Mouse (Mus musculus) hindbrain, embryonic 16.5 days (tissue): ENCODE measurements at regions not wholly inside any gene's neighbourhood (a gene's known extent, or its start where the extent isn't known, plus 50 kb on each side); places are given as distances from the start of the nearest gene placed in this dataset.

ENCODE experiments used
- ATAC-seq: fragments of 200-750 bp; cut with Nextera tagmentation; 2 replicates; pipeline ENCODE4 v1.8.0; 2017; ENCODE audit warnings: moderate TSS enrichment, moderate library complexity
- H3K27ac ChIP-seq: fragments of 300-500 bp; sonication (generic); 2 replicates; pipeline ENCODE4 v1.5.1; 2014; ENCODE audit warnings: low read depth, mild to moderate bottlenecking, control low read depth, low read length, moderate library complexity
- H3K27me3 ChIP-seq: fragments of 300-500 bp; sonication (generic); replicated peaks from 2 replicates; pipeline ENCODE4 v1.6.1; 2014; ENCODE audit warnings: low read length; ENCODE audit not compliant: control insufficient read depth, insufficient read depth
- H3K36me3 ChIP-seq: fragments of 300-500 bp; sonication (generic); 2 replicates; pipeline ENCODE4 v1.6.1; 2014; ENCODE audit warnings: mild to moderate bottlenecking, low read length, moderate library complexity, mixed read lengths; ENCODE audit not compliant: control insufficient read depth, insufficient read depth
- H3K4me1 ChIP-seq: fragments of 300-500 bp; sonication (generic); 2 replicates; pipeline ENCODE4 v1.6.1; 2014; ENCODE audit warnings: low read depth, low read length; ENCODE audit not compliant: control insufficient read depth, insufficient read depth
- H3K4me2 ChIP-seq: fragments of 300-500 bp; sonication (generic); 2 replicates; pipeline ENCODE4 v1.6.1; 2014; ENCODE audit warnings: mild to moderate bottlenecking, low read length, control low read depth, moderate library complexity
- H3K4me3 ChIP-seq: fragments of 300-500 bp; sonication (generic); 2 replicates; pipeline ENCODE4 v1.5.1; 2014; ENCODE audit warnings: mild to moderate bottlenecking, low read length, control low read depth, moderate library complexity
- H3K9ac ChIP-seq: fragments of 300-500 bp; sonication (generic); 2 replicates; pipeline ENCODE4 v1.6.1; 2014; ENCODE audit warnings: low read depth, mild to moderate bottlenecking, control low read depth, low read length, moderate library complexity
- H3K9me3 ChIP-seq: fragments of 300-500 bp; sonication (generic); 2 replicates; pipeline ENCODE4 v1.6.1; 2014; ENCODE audit warnings: mild to moderate bottlenecking, low read length, moderate library complexity; ENCODE audit not compliant: control insufficient read depth
- WGBS: fragments of 180-500 bp; shearing (Covaris S2); extraction: QIAGEN DNeasy Blood & Tissue Kit; methylation state at CpG from one replicate; pipeline ENCODE4 v1.1.7; 2014; 5-methylcytosine and 5-hydroxymethylcytosine counted together

DNA sequence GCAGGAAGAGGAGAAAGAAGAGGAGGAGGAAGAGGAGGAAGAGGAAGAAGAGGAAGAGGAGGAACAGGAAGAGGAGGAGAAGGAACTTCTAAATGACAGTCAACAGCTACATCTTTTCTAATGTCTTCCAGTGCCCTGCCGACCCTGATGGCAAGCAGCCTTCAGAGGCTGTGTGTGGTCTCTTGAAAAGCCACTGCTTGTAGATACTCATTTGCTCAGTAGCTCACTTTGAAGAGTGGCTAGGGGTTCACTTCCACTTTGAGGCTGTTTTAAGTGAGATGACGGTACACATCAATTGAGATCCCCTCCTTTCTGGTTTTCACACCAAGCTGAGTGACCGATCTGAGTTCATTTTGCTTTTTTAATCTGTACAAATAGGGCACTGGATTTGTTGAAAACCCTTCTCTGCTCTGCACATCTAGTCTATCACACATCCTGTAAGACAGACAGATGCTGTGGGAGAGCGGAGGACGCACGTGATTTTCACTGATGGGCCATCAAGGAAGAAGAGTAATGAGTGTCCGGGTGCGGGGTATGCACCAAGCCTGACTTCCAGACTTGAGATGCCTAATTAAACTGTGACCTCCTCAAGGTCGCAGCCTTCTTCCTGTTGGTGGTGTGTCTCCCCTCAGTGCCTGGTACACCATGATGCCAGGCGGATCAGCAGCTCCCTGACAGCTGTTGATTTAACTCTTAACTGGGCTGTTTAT, 239.0 kb downstream of the Mtx2 start:
- H3K27ac ChIP-seq: no peak overlapping the region
- H3K9me3 ChIP-seq: no peaks in the 10 kb centered on the region
- H3K4me1 ChIP-seq: peaks cover 7% of the 10 kb centered on the region
- WGBS: 70% methylated on average over 10 of the region's 10 CpGs
- ATAC-seq: no peak
- no peak overlapping the region for H3K4me3 ChIP-seq
- no peak overlapping the region for H3K4me2 ChIP-seq
- H3K36me3 ChIP-seq: no peaks in the 10 kb centered on the region
- H3K9ac ChIP-seq: no peak overlapping the region
- no peaks in the 10 kb centered on the region for H3K27me3 ChIP-seq

DNA sequence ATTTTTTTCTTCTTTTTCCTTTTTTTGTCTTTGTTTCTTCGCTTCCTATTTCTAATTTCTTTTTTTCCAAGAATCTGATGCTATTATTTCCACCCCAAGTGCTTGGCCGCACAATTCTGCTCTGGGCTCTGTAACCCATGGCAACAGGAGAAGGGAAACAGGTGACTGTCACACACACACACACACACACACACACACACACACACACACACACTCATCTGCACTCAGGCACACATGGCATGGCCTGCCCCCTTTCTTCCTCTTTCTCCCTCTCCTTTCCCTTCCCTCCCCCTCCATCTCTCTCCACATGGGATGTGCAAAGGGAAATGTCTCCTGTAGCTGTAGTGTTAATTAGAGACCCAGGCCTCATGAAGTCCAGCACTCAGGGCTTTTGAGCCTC, 239.7 kb downstream of the Mtx2 start:
- peaks cover 7% of the 10 kb centered on the region for H3K4me1 ChIP-seq
- 0 out of 2 replicates have a peak, but pooled peaks have one; percentile 19 for ATAC-seq
- H3K4me3 ChIP-seq: no peak overlapping the region
- H3K27ac ChIP-seq: no peak overlapping the region
- no peaks in the 10 kb centered on the region for H3K27me3 ChIP-seq
- H3K9me3 ChIP-seq: no peaks in the 10 kb centered on the region
- H3K4me2 ChIP-seq: no peak overlapping the region
- WGBS: 43% methylated on average over 2 of the region's 2 CpGs
- H3K9ac ChIP-seq: no peak overlapping the region
- H3K36me3 ChIP-seq: no peaks in the 10 kb centered on the region

DNA sequence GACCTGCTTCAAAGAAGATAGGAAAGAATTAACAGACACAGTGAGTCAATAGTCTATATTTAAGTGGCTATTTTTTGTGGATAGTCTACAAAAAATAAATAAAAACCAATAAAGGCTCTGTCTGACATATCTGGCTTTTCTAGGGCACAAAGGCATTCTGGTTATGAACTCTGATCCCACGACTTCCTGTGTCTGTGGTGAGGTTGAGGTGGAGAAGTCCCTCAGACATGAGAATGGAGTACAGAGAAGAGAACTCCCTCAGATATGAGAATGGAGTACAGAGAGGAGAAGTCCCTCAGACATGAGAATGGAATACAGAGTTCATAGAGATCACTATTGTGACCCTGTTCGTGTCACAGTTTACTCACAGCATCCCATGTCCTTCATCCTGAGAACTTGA, 243.7 kb downstream of the Mtx2 start:
- ATAC-seq: no peak
- H3K9me3 ChIP-seq: no peaks in the 10 kb centered on the region
- 85% methylated on average over 2 of the region's 2 CpGs for WGBS
- no peaks in the 10 kb centered on the region for H3K27me3 ChIP-seq
- peaks cover 5% of the 10 kb centered on the region for H3K4me1 ChIP-seq
- H3K4me3 ChIP-seq: no peak overlapping the region
- no peak overlapping the region for H3K4me2 ChIP-seq
- no peak overlapping the region for H3K9ac ChIP-seq
- no peak overlapping the region for H3K27ac ChIP-seq
- no peaks in the 10 kb centered on the region for H3K36me3 ChIP-seq

DNA sequence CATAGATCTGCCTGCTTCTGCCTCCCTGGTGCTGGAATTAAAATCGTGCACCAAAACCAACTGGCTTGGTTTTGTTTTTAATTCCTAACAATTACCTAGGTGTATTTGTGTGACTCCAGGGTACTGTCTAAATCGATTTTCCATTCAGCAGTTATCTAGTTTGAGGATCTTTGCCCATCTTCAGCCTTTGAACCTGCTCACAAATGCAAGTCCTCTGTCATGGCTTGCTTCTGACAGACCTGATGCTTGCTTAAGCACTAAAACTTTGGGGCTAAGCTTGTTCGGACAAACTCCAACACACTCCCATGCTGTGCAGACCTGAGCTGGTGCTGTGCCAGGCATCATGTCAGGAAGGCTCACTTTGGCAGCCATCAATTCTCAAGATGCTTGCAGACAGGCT, 246.4 kb downstream of the Mtx2 start:
- no peak overlapping the region for H3K27ac ChIP-seq
- H3K4me2 ChIP-seq: no peak overlapping the region
- no peaks in the 10 kb centered on the region for H3K36me3 ChIP-seq
- peaks cover 5% of the 10 kb centered on the region for H3K4me1 ChIP-seq
- no peak overlapping the region for H3K4me3 ChIP-seq
- H3K27me3 ChIP-seq: no peaks in the 10 kb centered on the region
- no peak for ATAC-seq
- H3K9me3 ChIP-seq: no peaks in the 10 kb centered on the region
- 77% methylated on average over 3 of the region's 3 CpGs for WGBS
- no peak overlapping the region for H3K9ac ChIP-seq

DNA sequence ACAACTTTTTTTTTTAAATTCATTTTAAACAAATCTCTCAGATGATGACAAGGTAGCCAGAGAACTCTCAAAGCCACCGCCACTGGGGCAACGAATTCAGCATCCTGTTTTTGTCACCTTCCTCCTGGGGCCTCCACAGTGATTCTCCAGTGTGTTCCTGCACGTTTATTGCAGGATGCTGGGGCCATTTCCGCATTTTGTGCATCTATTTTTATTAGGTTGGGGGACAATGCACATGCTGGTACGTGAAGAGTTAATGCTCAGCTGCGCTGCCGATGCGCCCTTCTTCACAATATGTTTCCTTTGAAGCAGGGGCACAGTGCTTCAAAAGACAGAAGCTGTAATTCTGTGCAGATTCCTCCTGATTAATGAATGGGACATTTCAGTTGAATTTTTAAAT, 246.9 kb downstream of the Mtx2 start:
- Histone ChIP-seq H3K36me3 (no peaks in the 10 kb centered on the region), H3K27me3 (no peaks in the 10 kb centered on the region), H3K4me2 (no peak overlapping the region), H3K27ac (no peak overlapping the region), H3K4me1 (peaks cover 5% of the 10 kb centered on the region), H3K4me3 (no peak overlapping the region), H3K9ac (no peak overlapping the region), H3K9me3 (no peaks in the 10 kb centered on the region)
- WGBS: 29% methylated on average over 8 of the region's 8 CpGs
- ATAC-seq: no peak

DNA sequence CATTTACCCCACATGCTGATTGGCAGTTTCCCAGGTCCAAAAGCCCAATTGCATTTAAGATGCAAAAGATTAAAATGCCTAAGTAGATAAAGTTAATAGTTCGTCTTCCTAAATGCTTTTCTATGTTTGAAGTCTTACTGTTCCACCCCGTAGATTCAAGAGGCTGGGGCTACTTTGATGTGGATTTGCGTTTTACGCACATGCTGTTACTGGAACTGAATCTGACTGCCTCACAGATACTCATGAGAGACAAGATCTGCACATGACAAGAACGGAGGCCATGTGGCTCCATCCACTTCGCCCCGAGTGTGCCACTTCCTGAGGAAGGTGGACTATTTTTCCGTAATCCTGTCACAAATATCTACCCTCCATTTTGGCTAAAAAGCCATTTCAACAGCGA, 247.6 kb downstream of the Mtx2 start:
- Histone ChIP-seq H3K27ac (no peak overlapping the region; the same call in 1 of the 2 replicates), H3K36me3 (no peaks in the 10 kb centered on the region), H3K4me2 (no peak overlapping the region), H3K4me3 (no peak overlapping the region), H3K9ac (no peak overlapping the region), H3K27me3 (no peaks in the 10 kb centered on the region), H3K4me1 (peaks cover 5% of the 10 kb centered on the region), H3K9me3 (no peaks in the 10 kb centered on the region)
- WGBS: 56% methylated on average over 9 of the region's 9 CpGs
- ATAC-seq: no peak

DNA sequence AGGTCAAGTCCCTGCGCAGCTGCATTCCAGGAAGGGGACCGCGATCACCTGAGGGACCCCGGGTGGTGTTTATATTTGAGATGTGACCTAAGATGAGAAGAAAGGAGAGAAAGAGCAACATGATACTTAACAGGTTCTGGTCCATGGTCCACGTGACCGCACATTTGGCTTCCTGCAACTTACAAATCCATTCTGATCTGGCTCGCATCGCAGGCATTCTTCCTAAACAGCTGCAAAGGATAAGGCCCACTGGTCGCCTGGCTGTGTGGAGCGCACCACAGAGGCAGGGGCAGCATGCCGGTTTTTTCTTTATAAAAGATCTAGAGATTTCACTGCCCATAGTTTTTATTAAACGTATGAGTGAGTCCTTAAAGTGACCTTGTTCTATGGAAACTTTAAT, 261.6 kb downstream of the Mtx2 start:
- H3K9ac ChIP-seq: no peak overlapping the region
- no peaks in the 10 kb centered on the region for H3K4me1 ChIP-seq
- H3K27ac ChIP-seq: peak overlapping the region; percentile 27; the same call in 1 of the 2 replicates
- no peaks in the 10 kb centered on the region for H3K36me3 ChIP-seq
- 71% methylated on average over 12 of the region's 12 CpGs for WGBS
- no peak for ATAC-seq
- no peaks in the 10 kb centered on the region for H3K27me3 ChIP-seq
- no peak overlapping the region for H3K4me2 ChIP-seq
- H3K9me3 ChIP-seq: no peaks in the 10 kb centered on the region
- H3K4me3 ChIP-seq: no peak overlapping the region

DNA sequence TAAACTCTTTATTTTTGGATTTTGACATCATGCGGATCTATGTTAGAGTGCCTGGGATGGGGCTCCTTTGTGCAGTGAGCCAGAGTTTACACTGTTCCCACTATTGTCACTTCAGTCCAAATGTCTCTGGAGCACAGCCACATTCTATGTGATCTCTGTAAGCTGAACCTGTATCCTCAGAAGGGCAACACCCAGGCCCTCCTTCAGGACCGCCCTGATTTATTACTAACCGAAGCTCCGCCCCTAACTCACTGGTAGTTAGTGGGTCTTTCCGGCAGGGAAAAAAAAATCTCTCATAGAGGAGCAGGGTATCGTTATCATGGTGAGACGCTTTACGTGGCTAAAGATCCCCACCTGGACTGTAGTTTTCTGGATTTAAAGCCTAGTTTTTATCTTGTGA, 263.6 kb downstream of the Mtx2 start:
- H3K36me3 ChIP-seq: no peaks in the 10 kb centered on the region
- no peak overlapping the region for H3K9ac ChIP-seq
- H3K27ac ChIP-seq: no peak overlapping the region
- no peaks in the 10 kb centered on the region for H3K4me1 ChIP-seq
- WGBS: 60% methylated on average over 8 of the region's 8 CpGs
- no peak for ATAC-seq
- no peak overlapping the region for H3K4me2 ChIP-seq
- H3K4me3 ChIP-seq: no peak overlapping the region
- no peaks in the 10 kb centered on the region for H3K9me3 ChIP-seq
- H3K27me3 ChIP-seq: no peaks in the 10 kb centered on the region

DNA sequence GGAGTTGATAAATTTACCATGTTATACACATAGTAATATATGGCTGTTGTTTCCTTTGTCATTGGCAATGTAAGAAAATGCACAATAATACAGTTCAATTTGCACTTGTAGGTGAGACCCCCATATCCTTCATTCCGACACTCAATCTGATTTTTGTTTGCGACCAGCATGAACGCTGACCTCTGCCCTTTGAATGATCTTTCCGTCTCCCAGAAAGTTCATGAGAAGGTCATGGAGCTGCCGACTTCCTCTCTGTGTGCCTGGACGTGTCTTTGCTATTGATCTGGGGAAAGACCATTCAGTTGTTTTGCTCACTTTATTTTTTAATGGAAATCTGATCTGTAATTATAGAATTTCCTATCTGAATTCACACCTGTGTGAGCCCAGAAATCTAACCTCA, 264.0 kb downstream of the Mtx2 start:
- no peaks in the 10 kb centered on the region for H3K9me3 ChIP-seq
- H3K9ac ChIP-seq: no peak overlapping the region
- no peak overlapping the region for H3K4me2 ChIP-seq
- H3K36me3 ChIP-seq: no peaks in the 10 kb centered on the region
- 32% methylated on average over 6 of the region's 6 CpGs for WGBS
- no peak overlapping the region for H3K4me3 ChIP-seq
- ATAC-seq: no peak
- no peaks in the 10 kb centered on the region for H3K27me3 ChIP-seq
- no peak overlapping the region for H3K27ac ChIP-seq
- H3K4me1 ChIP-seq: no peaks in the 10 kb centered on the region

DNA sequence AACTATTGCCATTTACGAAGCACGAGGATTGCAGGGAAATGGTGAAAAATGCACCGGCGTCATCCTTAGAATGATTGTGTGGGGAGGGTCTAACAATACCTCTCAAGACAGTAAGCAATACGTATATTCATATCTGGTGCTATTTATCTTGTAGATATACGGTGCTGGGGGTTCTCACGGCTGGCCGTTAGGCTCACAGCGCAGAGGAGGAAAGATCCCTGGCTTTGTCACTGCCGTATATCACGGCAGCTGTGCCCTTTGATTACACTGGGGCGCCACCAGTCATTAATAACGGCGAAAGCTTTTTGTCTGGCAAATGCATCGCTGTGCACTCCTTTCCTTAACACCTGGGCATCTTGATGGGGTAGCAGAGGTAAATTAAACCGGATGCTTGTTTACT, 264.8 kb downstream of the Mtx2 start:
- H3K4me1 ChIP-seq: no peaks in the 10 kb centered on the region
- ATAC-seq: no peak
- 58% methylated on average over 16 of the region's 16 CpGs for WGBS

More for the DNA sequence above, 264.8 kb downstream of the Mtx2 start:
- H3K27me3 ChIP-seq: no peaks in the 10 kb centered on the region
- no peaks in the 10 kb centered on the region for H3K36me3 ChIP-seq
- H3K9me3 ChIP-seq: no peaks in the 10 kb centered on the region
- no peak overlapping the region for H3K4me2 ChIP-seq
- no peak overlapping the region for H3K27ac ChIP-seq
- H3K9ac ChIP-seq: no peak overlapping the region
- H3K4me3 ChIP-seq: no peak overlapping the region
